Mouse (Mus musculus) liver, adult 2 months (tissue): ENCODE measurements around the gene Agap3.

Experiments
- CTCF ChIP-seq: fragments of 200-500 bp; IDR thresholded peaks from 2 replicates; pipeline ENCODE4 v1.5.1; 2011; ENCODE audit warnings: low read depth, low read length, control low read depth
- POLR2A ChIP-seq: fragments of 200-500 bp; IDR thresholded peaks from 2 replicates; pipeline ENCODE4 v1.6.1; 2011; ENCODE audit warnings: low read length, control low read depth; ENCODE audit not compliant: insufficient read depth; ENCODE audit errors: extremely low read depth

- no peak for TF ChIP-seq CTCF
- TF ChIP-seq POLR2A, result no peak
Observed at GRCm38 (mm10) chr5:24490413-24490920, 38.5 kb downstream of the Agap3 start.
